Mouse (Mus musculus) forebrain, embryonic 11.5 days (tissue): ENCODE results near the gene Agap2. TPM values are rescaled to one million over a fixed set of nuclear protein-coding genes. Genes with fewer than 3 reads are reported as not detected.

Experiments
- ATAC-seq: fragments of 200-750 bp; cut with Nextera tagmentation; replicated peaks from 2 replicates; pipeline ENCODE4 v1.8.0; 2017; ENCODE audit warnings: moderate TSS enrichment; ENCODE audit not compliant: low FRiP score
- DNase-seq: peaks from one replicate; pipeline ENCODE4 v3.0.0-alpha.2; 2017; ENCODE audit warnings: low spot score
- H3K27ac ChIP-seq: fragments of 300-500 bp; sonication (generic); 2 replicates; pipeline ENCODE4 v1.5.1; 2014; ENCODE audit warnings: low read depth, low read length
- H3K27me3 ChIP-seq: fragments of 300-500 bp; sonication (generic); 2 replicates; pipeline ENCODE4 v1.6.1; 2014; ENCODE audit warnings: mild to moderate bottlenecking, low read length, mixed read lengths; ENCODE audit not compliant: control insufficient read depth, insufficient read depth
- H3K36me3 ChIP-seq: fragments of 300-500 bp; sonication (generic); 2 replicates; pipeline ENCODE4 v1.6.1; 2014; ENCODE audit warnings: mild to moderate bottlenecking, low read length, moderate library complexity, mixed read lengths; ENCODE audit not compliant: control insufficient read depth, insufficient read depth
- H3K4me1 ChIP-seq: fragments of 300-500 bp; sonication (generic); replicated peaks from 2 replicates; pipeline ENCODE4 v1.6.1; 2014; ENCODE audit warnings: low read length, mixed read lengths; ENCODE audit not compliant: control insufficient read depth, insufficient read depth
- H3K4me2 ChIP-seq: fragments of 300-500 bp; sonication (generic); 2 replicates; pipeline ENCODE4 v1.6.1; 2014; ENCODE audit warnings: low read depth, mild to moderate bottlenecking, low read length, moderate library complexity, mixed read lengths; ENCODE audit not compliant: severe bottlenecking
- H3K4me3 ChIP-seq: fragments of 300-500 bp; sonication (generic); 2 replicates; pipeline ENCODE4 v1.5.1; 2014; ENCODE audit warnings: low read depth, low read length
- H3K9ac ChIP-seq: fragments of 300-500 bp; sonication (generic); 2 replicates; pipeline ENCODE4 v1.6.1; 2014; ENCODE audit warnings: low read length
- H3K9me3 ChIP-seq: fragments of 300-500 bp; sonication (generic); 2 replicates; pipeline ENCODE4 v1.6.1; 2016; ENCODE audit warnings: low read length, mixed read lengths; ENCODE audit not compliant: control insufficient read depth
- WGBS: fragments of 180-500 bp; shearing (Covaris S2); extraction: QIAGEN DNeasy Blood & Tissue Kit; methylation state at CpG from one replicate; pipeline ENCODE4 v1.1.7; 2014; 5-methylcytosine and 5-hydroxymethylcytosine counted together
- polyA plus RNA-seq: library from polyadenylated mRNA; unstranded; fragments of >200 nt; fragmentation: Nextera tagmentation; extraction: Ambion mirVana; gene quantifications from 2 replicates; pipeline ENCODE4 v1.2.1, GENCODE M21; 2014

Gene Agap2
- polyA plus RNA-seq, 1 experiment from 2014 or later: 0.64 TPM

DNA sequence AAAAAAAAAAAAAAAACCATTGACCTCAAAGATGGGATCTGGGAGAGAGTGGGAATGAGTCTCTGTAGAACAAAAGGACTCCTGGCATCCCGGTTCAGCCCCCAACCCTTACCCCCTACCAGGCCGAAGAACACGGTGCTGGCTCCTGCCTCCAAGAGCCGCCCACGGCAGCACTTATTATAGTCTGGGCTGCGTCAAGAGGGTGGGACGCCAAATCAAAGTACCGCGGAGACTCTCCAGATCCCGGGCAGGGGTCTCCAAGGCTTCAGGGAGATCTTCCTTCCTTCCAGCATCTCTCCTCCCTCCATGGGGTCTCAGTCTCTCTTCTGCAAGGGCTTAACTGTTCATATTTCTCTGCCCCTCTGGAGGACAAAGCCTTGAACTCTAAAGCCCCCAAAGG is 2.4 kb downstream of the Agap2 start:
- Histone ChIP-seq H3K9ac (no peak overlapping the region), H3K36me3 (no peaks in the 10 kb centered on the region), H3K27ac (no peak overlapping the region), H3K4me3 (no peak overlapping the region), H3K9me3 (no peaks in the 10 kb centered on the region), H3K4me2 (no peak overlapping the region; the same call in 1 of the 2 replicates), H3K27me3 (peaks cover 42% of the 10 kb centered on the region), H3K4me1 (peaks cover 27% of the 10 kb centered on the region; the same call in 1 of the 2 replicates)
- WGBS: 3% methylated on average over 10 of the region's 10 CpGs
- no peak for ATAC-seq
- peak; percentile 47 for DNase-seq

GRCm38 (mm10) chr10:127078001-127078676 is 3.1 kb downstream of the Agap2 start:
- H3K4me3 ChIP-seq: peak overlapping the region; percentile 65
- H3K4me2 ChIP-seq: peak overlapping the region; percentile 100
- H3K4me1 ChIP-seq: peaks cover 27% of the 10 kb centered on the region; the same call in 1 of the 2 replicates
- H3K36me3 ChIP-seq: no peaks in the 10 kb centered on the region
- DNase-seq (peak; percentile 55), ATAC-seq (peak; percentile 35)
- WGBS: 4% methylated on average over 12 of the region's 12 CpGs
- peaks cover 48% of the 10 kb centered on the region for H3K27me3 ChIP-seq
- no peak overlapping the region for H3K9ac ChIP-seq
- H3K27ac ChIP-seq: no peak overlapping the region
- H3K9me3 ChIP-seq: no peaks in the 10 kb centered on the region

- DNase-seq: peak; percentile 81
- Histone ChIP-seq H3K4me1 (peaks cover 27% of the 10 kb centered on the region; the same call in 1 of the 2 replicates), H3K9ac (peak overlapping the region; percentile 70), H3K36me3 (no peaks in the 10 kb centered on the region), H3K27ac (0 out of 2 replicates have a peak overlapping the region, but pooled peaks have one; percentile 12), H3K4me2 (peak overlapping the region; percentile 100), H3K27me3 (peaks cover 50% of the 10 kb centered on the region), H3K9me3 (no peaks in the 10 kb centered on the region), H3K4me3 (peak overlapping the region; percentile 65)
- 1% methylated on average over 44 of the region's 49 CpGs for WGBS
- peak; percentile 71 for ATAC-seq
These were observed 3.8 kb downstream of the Agap2 start for GRCm38 (mm10) chr10:127078677-127079575.

GRCm38 (mm10) chr10:127079665-127080391 is 4.7 kb downstream of the Agap2 start:
- Histone ChIP-seq H3K4me3 (peak overlapping the region; percentile 65), H3K4me2 (peak overlapping the region; percentile 100), H3K9me3 (no peaks in the 10 kb centered on the region), H3K9ac (peak overlapping the region; percentile 70), H3K27ac (no peak overlapping the region), H3K36me3 (no peaks in the 10 kb centered on the region), H3K27me3 (peaks cover 50% of the 10 kb centered on the region), H3K4me1 (peaks cover 27% of the 10 kb centered on the region; the same call in 1 of the 2 replicates)
- under 1% methylated on average over 57 of the region's 70 CpGs for WGBS
- DNase-seq (peak; percentile 77), ATAC-seq (0 out of 2 replicates have a peak, but pooled peaks have one; percentile 14)

- WGBS: 2% methylated on average over 48 of the region's 48 CpGs
- H3K9ac ChIP-seq: peak overlapping the region; percentile 32
- peaks cover 27% of the 10 kb centered on the region; the same call in 1 of the 2 replicates for H3K4me1 ChIP-seq
- peak overlapping the region; percentile 24 for H3K4me3 ChIP-seq
- H3K4me2 ChIP-seq: peak overlapping the region; percentile 100
- H3K27me3 ChIP-seq: peaks cover 49% of the 10 kb centered on the region
- ATAC-seq (no peak), DNase-seq (no peak)
- H3K36me3 ChIP-seq: no peaks in the 10 kb centered on the region
- no peak overlapping the region for H3K27ac ChIP-seq
- no peaks in the 10 kb centered on the region for H3K9me3 ChIP-seq
These were observed 6.1 kb downstream of the Agap2 start for GRCm38 (mm10) chr10:127080901-127081780.

DNA sequence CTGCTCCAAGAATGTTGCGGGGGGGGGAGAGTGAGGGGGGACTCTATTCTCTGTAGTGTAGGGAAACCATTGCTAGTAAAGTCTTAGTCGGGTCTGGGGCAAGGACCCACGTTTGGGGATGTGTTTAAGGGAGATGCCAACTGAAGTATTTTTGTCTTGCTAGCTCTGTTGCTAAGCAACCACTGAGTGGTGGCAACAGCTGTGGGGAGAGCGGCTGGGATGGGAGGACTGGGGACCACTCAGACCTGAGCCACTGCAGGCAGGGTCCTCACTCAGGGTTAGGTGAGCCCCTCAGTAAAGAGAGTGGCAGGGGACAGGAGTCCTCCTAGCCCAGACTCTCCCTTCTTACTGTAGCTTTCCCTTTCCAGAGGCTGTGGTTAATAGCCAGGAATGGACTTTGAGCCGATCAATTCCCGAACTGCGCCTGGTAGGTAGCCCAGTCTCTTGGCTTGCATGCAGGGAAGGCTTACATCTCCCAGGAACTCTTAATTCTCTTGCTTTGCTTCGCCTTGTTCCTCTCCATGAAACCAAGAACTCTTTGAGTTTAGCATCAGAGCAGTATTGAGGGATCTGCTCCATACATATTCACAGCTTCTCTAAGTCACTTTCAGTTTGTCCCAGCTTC is 7.0 kb downstream of the Agap2 start:
- H3K4me2 ChIP-seq: no peak overlapping the region
- H3K4me3 ChIP-seq: 0 out of 2 replicates have a peak overlapping the region, but pooled peaks have one; percentile 24

GRCm38 (mm10) chr10:127083292-127083914 is 8.3 kb downstream of the Agap2 start:
- DNase-seq: no peak
- Histone ChIP-seq H3K4me3 (no peak overlapping the region), H3K27me3 (peaks cover 42% of the 10 kb centered on the region)

More for the DNA sequence above, 7.0 kb downstream of the Agap2 start:
- WGBS: 37% methylated on average over 8 of the region's 8 CpGs
- ATAC-seq (no peak), DNase-seq (no peak)
- Histone ChIP-seq H3K27ac (no peak overlapping the region), H3K36me3 (no peaks in the 10 kb centered on the region), H3K9me3 (no peaks in the 10 kb centered on the region), H3K9ac (no peak overlapping the region), H3K4me1 (peaks cover 27% of the 10 kb centered on the region; the same call in 1 of the 2 replicates), H3K27me3 (peaks cover 46% of the 10 kb centered on the region)

More at GRCm38 (mm10) chr10:127083292-127083914, 8.3 kb downstream of the Agap2 start:
- H3K9ac ChIP-seq: no peak overlapping the region
- no peaks in the 10 kb centered on the region for H3K9me3 ChIP-seq
- 34% methylated on average over 8 of the region's 8 CpGs for WGBS
- no peak overlapping the region for H3K27ac ChIP-seq
- H3K4me1 ChIP-seq: peaks cover 22% of the 10 kb centered on the region; the same call in 1 of the 2 replicates
- ATAC-seq: no peak
- no peaks in the 10 kb centered on the region for H3K36me3 ChIP-seq
- no peak overlapping the region for H3K4me2 ChIP-seq
